Mouse (Mus musculus) limb, embryonic 11.5 days (tissue): Measurements from ENCODE around the gene Btbd7. TPM values are rescaled to one million over a fixed set of nuclear protein-coding genes. Genes with fewer than 3 reads are reported as not detected.

Experiments
- ATAC-seq: fragments of 200-750 bp; cut with Nextera tagmentation; 2 replicates; pipeline ENCODE4 v1.8.0; 2017; ENCODE audit warnings: low read depth; ENCODE audit not compliant: insufficient number of reproducible peaks, low FRiP score, low TSS enrichment
- DNase-seq: peaks from one replicate; pipeline ENCODE4 v3.0.0-alpha.2; 2015; ENCODE audit warnings: low spot score
- H3K27ac ChIP-seq: fragments of 300-500 bp; sonication (generic); replicated peaks from 2 replicates; pipeline ENCODE4 v1.5.1; 2014; ENCODE audit warnings: low read depth, mild to moderate bottlenecking, low read length
- H3K27me3 ChIP-seq: fragments of 300-500 bp; sonication (generic); 2 replicates; pipeline ENCODE4 v1.6.1; 2014; ENCODE audit warnings: mild to moderate bottlenecking, low read length, mixed read lengths; ENCODE audit not compliant: control insufficient read depth, insufficient read depth
- H3K36me3 ChIP-seq: fragments of 300-500 bp; sonication (generic); 2 replicates; pipeline ENCODE4 v1.6.1; 2014; ENCODE audit warnings: mild to moderate bottlenecking, low read length, moderate library complexity, mixed read lengths; ENCODE audit not compliant: control insufficient read depth, insufficient read depth
- H3K4me1 ChIP-seq: fragments of 300-500 bp; sonication (generic); 2 replicates; pipeline ENCODE4 v1.6.1; 2014; ENCODE audit warnings: low read length, mixed read lengths; ENCODE audit not compliant: control insufficient read depth, insufficient read depth
- H3K4me2 ChIP-seq: fragments of 300-500 bp; sonication (generic); 2 replicates; pipeline ENCODE4 v1.6.1; 2014; ENCODE audit warnings: low read depth, mild to moderate bottlenecking, moderate library complexity; ENCODE audit not compliant: severe bottlenecking
- H3K4me3 ChIP-seq: fragments of 300-500 bp; sonication (generic); 2 replicates; pipeline ENCODE4 v1.5.1; 2014; ENCODE audit warnings: low read depth, low read length
- H3K9ac ChIP-seq: fragments of 300-500 bp; sonication (generic); 2 replicates; pipeline ENCODE4 v1.6.1; 2014; ENCODE audit warnings: mild to moderate bottlenecking, low read length
- H3K9me3 ChIP-seq: fragments of 300-500 bp; sonication (generic); 2 replicates; pipeline ENCODE4 v1.6.1; 2016; ENCODE audit warnings: low read length; ENCODE audit not compliant: control insufficient read depth
- WGBS: fragments of 180-500 bp; shearing (Covaris S2); extraction: QIAGEN DNeasy Blood & Tissue Kit; methylation state at CpG from one replicate; pipeline ENCODE4 v1.1.7; 2014; 5-methylcytosine and 5-hydroxymethylcytosine counted together
- polyA plus RNA-seq: library from polyadenylated mRNA; unstranded; fragments of >200 nt; fragmentation: Nextera tagmentation; extraction: Ambion mirVana; gene quantifications from 2 replicates; pipeline ENCODE4 v1.2.1, GENCODE M21; 2014

Gene Btbd7
- polyA plus RNA-seq, 1 experiment from 2014 or later, result 19.7 TPM

DNA sequence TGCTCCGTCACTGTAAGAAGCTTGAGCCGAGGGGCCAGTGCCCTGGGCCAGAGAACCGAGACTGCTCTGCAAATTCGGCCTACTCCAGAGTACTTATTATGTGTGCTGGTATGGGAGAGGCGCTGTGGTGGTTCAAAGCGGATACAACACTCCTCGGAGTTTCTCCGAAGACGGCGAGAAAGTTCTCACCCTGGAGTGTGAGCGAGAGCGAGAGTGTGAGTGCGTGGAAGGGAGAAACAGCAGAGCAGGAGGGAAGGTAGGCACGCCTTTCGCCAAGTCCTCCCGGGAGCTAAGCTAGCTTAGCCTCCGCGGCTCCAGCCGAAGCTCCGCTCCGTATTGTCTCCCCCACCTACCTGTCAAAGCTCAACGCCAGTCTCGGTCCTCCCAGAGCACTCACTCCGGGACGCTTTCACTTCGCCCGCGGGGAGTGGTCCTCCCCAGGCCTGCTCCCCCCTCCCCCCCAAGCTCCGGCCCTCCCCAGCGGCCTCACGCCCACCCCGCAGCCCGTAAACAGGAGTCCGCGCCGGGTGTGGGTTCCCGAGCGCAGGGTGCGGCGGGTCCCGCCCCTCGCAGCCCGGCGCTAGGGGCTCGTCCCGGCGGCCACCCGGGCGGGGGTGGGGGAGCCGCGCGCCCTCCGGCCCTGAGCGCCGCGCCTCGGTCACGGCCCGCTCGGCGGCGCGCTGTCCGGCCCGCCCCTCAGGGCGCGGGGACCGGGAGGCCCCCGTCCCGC, 805 bp downstream of the Btbd7 start:
- H3K27ac ChIP-seq, result peak overlapping the region; percentile 93
- H3K27me3 ChIP-seq, result no peaks in the 10 kb centered on the region
- H3K9me3 ChIP-seq, result no peaks in the 10 kb centered on the region
- H3K9ac ChIP-seq, result peak overlapping the region; percentile 90
- H3K4me3 ChIP-seq, result peak overlapping the region; percentile 88
- peak; percentile 65 for DNase-seq
- no peaks in the 10 kb centered on the region for H3K36me3 ChIP-seq
- under 1% methylated on average over 47 of the region's 70 CpGs for WGBS
- ATAC-seq, result peak; percentile 71
- peak overlapping the region; percentile 62 for H3K4me2 ChIP-seq
- peaks cover 8% of the 10 kb centered on the region; the same call in 1 of the 2 replicates for H3K4me1 ChIP-seq

DNA sequence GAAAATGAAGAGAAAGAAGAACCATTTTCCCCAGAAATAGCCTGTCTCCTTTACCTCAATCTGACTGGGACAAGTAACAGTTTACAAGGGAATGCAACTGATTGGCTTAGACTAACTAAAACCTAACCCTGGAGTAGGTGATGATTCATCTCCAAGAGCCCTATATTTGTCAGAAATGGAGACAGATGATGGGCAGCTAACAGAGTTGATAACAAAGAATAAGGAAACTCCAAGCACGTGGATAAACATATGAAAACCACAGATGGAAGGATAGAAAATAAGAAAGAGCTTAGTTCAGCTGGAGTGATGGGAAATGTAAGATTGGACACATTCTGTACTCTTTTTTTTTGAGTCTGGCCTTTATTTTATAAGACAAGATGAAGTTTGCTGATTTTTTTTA, 7.7 kb downstream of the Btbd7 start:
- Histone ChIP-seq H3K27me3 (no peaks in the 10 kb centered on the region), H3K9me3 (no peaks in the 10 kb centered on the region), H3K4me2 (no peak overlapping the region), H3K9ac (no peak overlapping the region), H3K27ac (no peak overlapping the region), H3K4me3 (no peak overlapping the region), H3K4me1 (no peaks in the 10 kb centered on the region), H3K36me3 (no peaks in the 10 kb centered on the region)
- no peak for DNase-seq
- WGBS, result 86% methylated on average over 1 of the region's 1 CpGs
- no peak for ATAC-seq

DNA sequence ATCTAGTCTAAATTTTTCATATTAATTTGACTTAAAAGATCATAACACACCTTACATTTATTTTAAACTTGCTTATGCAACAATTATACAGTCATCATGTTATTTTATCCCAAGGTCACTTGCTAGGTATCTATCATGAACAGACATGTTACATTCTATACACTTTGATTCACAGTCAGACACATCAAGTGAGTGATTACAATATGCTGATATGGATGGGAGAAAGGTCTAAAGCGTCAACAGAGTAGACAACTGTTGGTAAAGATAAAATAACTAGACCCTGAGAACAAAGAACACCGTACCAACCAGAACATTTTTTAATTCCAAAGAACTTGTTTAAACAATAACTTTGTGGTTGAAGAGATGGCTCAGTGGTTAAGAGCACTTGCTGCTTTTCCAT, 8.5 kb downstream of the Btbd7 start:
- H3K36me3 ChIP-seq, result no peaks in the 10 kb centered on the region
- ATAC-seq (no peak), DNase-seq (no peak)
- no peaks in the 10 kb centered on the region for H3K4me1 ChIP-seq
- no peaks in the 10 kb centered on the region for H3K9me3 ChIP-seq
- H3K9ac ChIP-seq, result no peak overlapping the region
- WGBS, result 95% methylated on average over 2 of the region's 2 CpGs
- H3K4me2 ChIP-seq, result no peak overlapping the region
- no peak overlapping the region for H3K27ac ChIP-seq
- H3K4me3 ChIP-seq, result no peak overlapping the region
- no peaks in the 10 kb centered on the region for H3K27me3 ChIP-seq

- Histone ChIP-seq H3K4me2 (no peak overlapping the region), H3K36me3 (no peaks in the 10 kb centered on the region), H3K27me3 (no peaks in the 10 kb centered on the region), H3K9ac (no peak overlapping the region), H3K27ac (no peak overlapping the region), H3K4me1 (no peaks in the 10 kb centered on the region), H3K4me3 (no peak overlapping the region), H3K9me3 (no peaks in the 10 kb centered on the region)
- no peak for ATAC-seq
- no peak for DNase-seq
Measured at GRCm38 (mm10) chr12:102860806-102861205, 17.5 kb downstream of the Btbd7 start.

DNA sequence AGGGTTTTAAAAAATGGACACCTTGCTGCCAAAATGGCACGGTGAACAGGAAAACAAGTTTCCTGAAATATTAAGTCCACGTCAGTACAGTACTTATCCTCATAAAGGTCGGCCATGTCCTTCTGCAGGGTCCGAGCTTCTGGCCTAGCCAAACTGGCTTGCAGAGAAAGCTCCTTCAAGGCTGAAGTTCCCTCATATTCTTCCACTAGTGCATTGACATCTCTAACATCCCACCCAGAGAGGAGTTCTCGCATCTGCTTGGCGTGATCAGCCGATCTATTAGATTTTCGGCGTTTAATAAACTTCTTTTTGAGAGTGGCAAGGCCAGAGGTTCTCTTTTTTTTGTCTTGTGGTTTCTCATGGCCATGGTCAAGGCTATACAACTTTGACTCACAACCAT, 40.0 kb downstream of the Btbd7 start:
- WGBS, result 96% methylated on average over 9 of the region's 9 CpGs
- Histone ChIP-seq H3K4me1 (no peaks in the 10 kb centered on the region), H3K36me3 (no peaks in the 10 kb centered on the region), H3K27ac (no peak overlapping the region), H3K4me2 (no peak overlapping the region), H3K9me3 (no peaks in the 10 kb centered on the region), H3K4me3 (no peak overlapping the region), H3K9ac (no peak overlapping the region), H3K27me3 (no peaks in the 10 kb centered on the region)
- ATAC-seq, result no peak
- DNase-seq, result no peak

DNA sequence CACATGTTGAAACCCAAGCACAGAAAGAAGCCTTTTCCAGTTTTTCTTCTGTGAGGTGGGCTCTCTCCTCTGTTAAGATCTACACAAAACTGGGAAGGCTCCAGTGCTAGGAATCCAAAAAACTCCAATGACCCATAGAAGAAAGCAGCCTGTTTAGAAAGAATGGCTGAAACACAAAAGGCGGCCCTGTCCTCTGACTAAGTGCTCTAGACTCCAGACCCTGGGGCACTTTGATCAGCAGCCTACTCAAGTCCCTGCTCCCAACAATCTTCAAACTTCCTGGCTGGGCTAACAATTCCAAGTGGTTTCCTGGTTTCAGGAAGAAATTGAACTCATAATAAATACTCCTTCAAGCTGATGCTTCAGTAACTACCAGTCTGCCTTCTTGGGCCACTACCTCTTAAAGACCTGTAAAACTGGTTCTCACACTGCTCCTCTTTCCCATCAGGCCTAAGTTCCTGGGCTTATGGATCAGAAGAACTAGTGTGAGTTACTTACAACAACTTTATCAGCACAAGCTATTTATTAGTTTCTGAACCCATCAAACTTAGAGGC, 45.4 kb downstream of the Btbd7 start:
- WGBS, result 82% methylated on average over 1 of the region's 1 CpGs
- no peak for ATAC-seq
- H3K4me2 ChIP-seq, result no peak overlapping the region
- no peaks in the 10 kb centered on the region for H3K27me3 ChIP-seq
- no peaks in the 10 kb centered on the region for H3K4me1 ChIP-seq
- H3K4me3 ChIP-seq, result no peak overlapping the region
- no peak for DNase-seq
- H3K27ac ChIP-seq, result no peak overlapping the region
- no peak overlapping the region for H3K9ac ChIP-seq
- H3K36me3 ChIP-seq, result no peaks in the 10 kb centered on the region
- H3K9me3 ChIP-seq, result no peaks in the 10 kb centered on the region

GRCm38 (mm10) chr12:102831888-102832287, 46.4 kb downstream of the Btbd7 start:
- Histone ChIP-seq H3K27ac (no peak overlapping the region), H3K36me3 (no peaks in the 10 kb centered on the region), H3K9ac (no peak overlapping the region), H3K4me1 (no peaks in the 10 kb centered on the region), H3K4me3 (no peak overlapping the region), H3K9me3 (no peaks in the 10 kb centered on the region), H3K27me3 (no peaks in the 10 kb centered on the region), H3K4me2 (no peak overlapping the region)
- DNase-seq (no peak), ATAC-seq (no peak)
- WGBS, result 92% methylated on average over 1 of the region's 1 CpGs

DNA sequence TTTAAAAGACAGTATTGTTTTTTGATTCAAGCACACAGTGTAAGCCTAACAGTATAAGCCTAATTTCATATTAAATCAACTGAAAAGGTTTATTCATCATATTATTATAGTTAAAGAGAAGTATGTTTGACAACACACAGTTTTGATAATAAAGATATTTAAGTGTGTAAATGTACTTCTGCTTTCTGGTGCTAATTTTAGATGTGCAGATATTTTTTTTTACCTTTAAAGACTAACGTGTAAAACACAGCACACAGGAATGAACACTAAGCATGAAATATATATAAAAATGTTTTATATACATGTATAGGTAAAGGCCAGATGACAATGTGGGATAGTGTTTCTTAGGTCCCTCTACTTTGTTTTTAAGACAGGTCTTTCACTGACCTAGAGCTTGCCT, 51.2 kb downstream of the Btbd7 start:
- H3K9ac ChIP-seq, result no peak overlapping the region
- H3K4me3 ChIP-seq, result no peak overlapping the region
- DNase-seq (no peak), ATAC-seq (no peak)
- H3K36me3 ChIP-seq, result no peaks in the 10 kb centered on the region
- no peaks in the 10 kb centered on the region for H3K27me3 ChIP-seq
- no peak overlapping the region for H3K27ac ChIP-seq
- 96% methylated on average over 1 of the region's 1 CpGs for WGBS
- H3K4me1 ChIP-seq, result no peaks in the 10 kb centered on the region
- no peaks in the 10 kb centered on the region for H3K9me3 ChIP-seq
- no peak overlapping the region for H3K4me2 ChIP-seq

DNA sequence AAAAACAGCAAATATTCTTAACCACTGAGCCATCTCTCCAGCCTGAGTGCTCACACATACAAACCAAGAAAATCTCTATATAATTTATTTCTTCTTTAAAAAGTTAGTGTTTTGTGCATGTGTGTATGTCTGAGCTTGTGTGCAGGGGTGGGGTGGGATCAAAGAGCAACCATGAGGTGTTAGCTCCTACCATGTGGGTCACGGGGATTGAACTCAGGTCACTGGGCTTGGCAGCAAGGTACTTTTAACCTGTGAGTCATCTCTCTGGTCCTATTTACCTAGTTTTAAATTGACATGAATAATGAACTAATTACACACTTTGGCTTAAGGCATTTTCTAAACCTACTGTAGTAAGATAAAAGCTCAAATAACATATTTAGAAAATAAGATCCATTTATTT, 51.9 kb downstream of the Btbd7 start:
- Histone ChIP-seq H3K27ac (no peak overlapping the region), H3K27me3 (no peaks in the 10 kb centered on the region), H3K36me3 (no peaks in the 10 kb centered on the region), H3K9ac (no peak overlapping the region), H3K4me3 (no peak overlapping the region), H3K9me3 (no peaks in the 10 kb centered on the region), H3K4me2 (no peak overlapping the region), H3K4me1 (no peaks in the 10 kb centered on the region)
- ATAC-seq (no peak), DNase-seq (no peak)
- 97% methylated on average over 1 of the region's 1 CpGs for WGBS
